Mouse (Mus musculus): ENCODE measurements at regions not wholly inside any gene's neighbourhood (a gene's known extent, or its start where the extent isn't known, plus 50 kb on each side); places are given as distances from the start of the nearest gene placed in this dataset.

GRCm38 (mm10) chr12:28055518-28056280 is 496.5 kb downstream of the Dcdc2c start:
- TF ChIP-seq POLR2A (IDR thresholded peaks at IDR 0.05; ENCODE audit: borderline replicate concordance, extremely low read depth, low read depth, low read length) (no peak), CTCF (IDR thresholded peaks at IDR 0.05; ENCODE audit: insufficient read depth, low read length) (no peak)
